ENCODE assay signal across 15 mouse cellular contexts in the genomic region with DNA sequence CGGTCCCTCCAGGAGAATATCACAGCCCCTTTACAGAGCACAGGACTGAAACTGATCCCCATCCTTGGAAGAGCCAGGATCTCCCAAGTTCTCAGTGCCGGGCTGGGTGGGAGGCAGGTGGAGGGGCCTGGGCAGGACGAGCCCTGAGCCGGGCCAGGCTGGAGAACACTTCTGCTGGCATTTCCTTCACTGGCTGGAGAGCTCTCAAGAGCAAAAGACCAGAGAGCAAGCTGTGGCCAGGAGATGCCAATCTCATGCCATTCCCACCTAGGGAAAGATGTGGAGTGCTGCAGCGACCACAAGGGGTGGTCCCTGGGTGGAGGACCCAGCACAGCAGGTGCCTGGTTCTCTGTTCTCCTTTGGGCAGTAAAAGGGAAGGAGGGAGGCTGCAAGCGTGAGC. TPM values are rescaled to one million over a fixed set of nuclear protein-coding genes. Genes with fewer than 3 reads are reported as not detected.
DNase-seq lines count a peak whose midpoint lies in the region; ATAC-seq and TF ChIP-seq lines count a peak whose summit lies in the region.
"Had no signal": no experiment of that assay in that cellular context is flagged by ENCODE, and none has a peak within 500 bp of the region (broad histone marks: within the 10 kb centered on the region; RNA-seq: fewer than 3 reads in every experiment).

No protein-coding gene starts in this region.

- no peak for TF ChIP-seq CTCF in kidney, adult 2 months (conservative IDR thresholded peaks at IDR 0.05; ENCODE audit: insufficient read depth, insufficient read length, low read depth, low read length)
- TF ChIP-seq CTCF in midbrain, postnatal 0 days (IDR thresholded peaks at IDR 0.05): no peak

- ATAC-seq in forebrain, embryonic 15.5 days (replicated peaks): no peak
- ATAC-seq in forebrain, embryonic 12.5 days (ENCODE audit: low FRiP score): no peak
- ATAC-seq in kidney, embryonic 16.5 days (ENCODE audit: low FRiP score, low TSS enrichment): no peak
- ATAC-seq in limb, embryonic 13.5 days (ENCODE audit: low FRiP score, low read depth): no peak
- no peak for ATAC-seq in midbrain, postnatal 0 days (ENCODE audit: low FRiP score)
- ATAC-seq: midbrain, embryonic 16.5 days had no signal

- H3K9me3 ChIP-seq in forebrain, embryonic 15.5 days: no peaks in the 10 kb centered on the region
- no peaks in the 10 kb centered on the region for H3K9me3 ChIP-seq in forebrain, embryonic 12.5 days
- H3K9me3 ChIP-seq in kidney, embryonic 16.5 days (ENCODE audit: low read length): no peaks in the 10 kb centered on the region
- H3K9me3 ChIP-seq in limb, embryonic 13.5 days: no peaks in the 10 kb centered on the region
- H3K9me3 ChIP-seq in midbrain, postnatal 0 days (ENCODE audit: low read length): no peaks in the 10 kb centered on the region

- H3K9ac ChIP-seq in forebrain, embryonic 15.5 days (replicated peaks): no peak overlapping the region
- no peak overlapping the region for H3K9ac ChIP-seq in forebrain, embryonic 12.5 days
- peak overlapping the region; percentile 14; the same call in 1 of the 2 replicates for H3K9ac ChIP-seq in kidney, embryonic 16.5 days (replicated peaks; ENCODE audit: low read length)
- H3K9ac ChIP-seq in limb, embryonic 13.5 days: peak overlapping the region; percentile 39; the same call in 1 of the 2 replicates
- H3K9ac ChIP-seq in midbrain, postnatal 0 days (replicated peaks; ENCODE audit: low read length, poor library complexity, severe bottlenecking): no peak overlapping the region

- DNase-seq in kidney, adult 2 months: no peak
- DNase-seq in lung, postnatal 10 days: peak; percentile 35
- DNase-seq in cerebellum, postnatal 25 days: no peak
- DNase-seq in midbrain, postnatal 0 days (ENCODE audit: low spot score): no peak
- DNase-seq: gastrocnemius, postnatal 25 days had no signal

- H3K36me3 ChIP-seq in forebrain, embryonic 15.5 days: no peaks in the 10 kb centered on the region
- no peaks in the 10 kb centered on the region for H3K36me3 ChIP-seq in forebrain, embryonic 12.5 days (replicated peaks)
- peaks cover 6% of the 10 kb centered on the region; the same call in 1 of the 2 replicates for H3K36me3 ChIP-seq in kidney, embryonic 16.5 days (ENCODE audit: insufficient read depth, low read length)
- H3K36me3 ChIP-seq in kidney, adult 2 months (ENCODE audit: control insufficient read depth, insufficient read depth, low read length): no peaks in the 10 kb centered on the region
- H3K36me3 ChIP-seq in limb, embryonic 13.5 days: peaks cover 4% of the 10 kb centered on the region; the same call in 1 of the 2 replicates
- no peaks in the 10 kb centered on the region for H3K36me3 ChIP-seq in midbrain, postnatal 0 days (ENCODE audit: insufficient read depth, low read length)

- H3K4me1 ChIP-seq in forebrain, embryonic 15.5 days: peaks cover 49% of the 10 kb centered on the region
- peaks cover 42% of the 10 kb centered on the region for H3K4me1 ChIP-seq in forebrain, embryonic 12.5 days
- peaks cover 76% of the 10 kb centered on the region for H3K4me1 ChIP-seq in kidney, embryonic 16.5 days (ENCODE audit: insufficient read depth, low read length)
- peaks cover 64% of the 10 kb centered on the region for H3K4me1 ChIP-seq in kidney, adult 2 months (ENCODE audit: control insufficient read depth, insufficient read depth, low read length)
- H3K4me1 ChIP-seq in limb, embryonic 13.5 days: peaks cover 58% of the 10 kb centered on the region
- no peaks in the 10 kb centered on the region for H3K4me1 ChIP-seq in midbrain, postnatal 0 days (ENCODE audit: insufficient read depth, low read length)

- no peak overlapping the region for H3K4me2 ChIP-seq in forebrain, embryonic 15.5 days (replicated peaks)
- H3K4me2 ChIP-seq in forebrain, embryonic 12.5 days: no peak overlapping the region
- no peak overlapping the region for H3K4me2 ChIP-seq in kidney, embryonic 16.5 days (replicated peaks; ENCODE audit: low read depth, low read length)
- H3K4me2 ChIP-seq in limb, embryonic 13.5 days (replicated peaks): no peak overlapping the region
- no peak overlapping the region for H3K4me2 ChIP-seq in midbrain, postnatal 0 days (ENCODE audit: low read depth, low read length, poor library complexity, severe bottlenecking)

- H3K4me3 ChIP-seq in forebrain, embryonic 15.5 days: no peak overlapping the region
- no peak overlapping the region for H3K4me3 ChIP-seq in forebrain, embryonic 12.5 days (replicated peaks)
- H3K4me3 ChIP-seq in kidney, embryonic 16.5 days (ENCODE audit: low read length): no peak overlapping the region
- H3K4me3 ChIP-seq in kidney, adult 2 months (ENCODE audit: insufficient read depth, low read depth, low read length): no peak overlapping the region
- H3K4me3 ChIP-seq in limb, embryonic 13.5 days: no peak overlapping the region
- no peak overlapping the region for H3K4me3 ChIP-seq in midbrain, postnatal 0 days (ENCODE audit: low read depth, low read length)

- WGBS in forebrain, embryonic 15.5 days: 88% methylated on average over 6 of the region's 6 CpGs
- 87% methylated on average over 6 of the region's 6 CpGs for WGBS in forebrain, embryonic 12.5 days
- WGBS in kidney, embryonic 16.5 days: 69% methylated on average over 6 of the region's 6 CpGs
- 46% methylated on average over 6 of the region's 6 CpGs for WGBS in kidney, adult 2 months
- WGBS in limb, embryonic 13.5 days: 72% methylated on average over 6 of the region's 6 CpGs
- WGBS in midbrain, postnatal 0 days: 78% methylated on average over 6 of the region's 6 CpGs

- H3K27me3 ChIP-seq in forebrain, embryonic 15.5 days: no peaks in the 10 kb centered on the region
- H3K27me3 ChIP-seq in forebrain, embryonic 12.5 days: no peaks in the 10 kb centered on the region
- H3K27me3 ChIP-seq in kidney, embryonic 16.5 days (ENCODE audit: insufficient read depth, low read length): no peaks in the 10 kb centered on the region
- H3K27me3 ChIP-seq in kidney, adult 2 months (replicated peaks; ENCODE audit: control insufficient read depth, insufficient read depth, low read length): no peaks in the 10 kb centered on the region
- H3K27me3 ChIP-seq in limb, embryonic 13.5 days: no peaks in the 10 kb centered on the region
- no peaks in the 10 kb centered on the region for H3K27me3 ChIP-seq in midbrain, postnatal 0 days (ENCODE audit: insufficient read depth, low read length)

- TF ChIP-seq POLR2A in kidney, adult 2 months (IDR thresholded peaks at IDR 0.05; ENCODE audit: low read depth, low read length): no peak

- H3K27ac ChIP-seq in forebrain, embryonic 15.5 days (replicated peaks): 0 out of 2 replicates have a peak overlapping the region, but pooled peaks have one; percentile 73
- H3K27ac ChIP-seq in forebrain, embryonic 12.5 days: no peak overlapping the region
- no peak overlapping the region for H3K27ac ChIP-seq in kidney, embryonic 16.5 days (ENCODE audit: low read length)
- H3K27ac ChIP-seq in kidney, adult 2 months (ENCODE audit: insufficient read depth, low read depth, low read length): no peak overlapping the region; the same call in 1 of the 2 replicates
- H3K27ac ChIP-seq in limb, embryonic 13.5 days: no peak overlapping the region
- H3K27ac ChIP-seq in midbrain, postnatal 0 days (ENCODE audit: low read depth, low read length): no peak overlapping the region

RNA-seq across cellular contexts. Expression of a gene that starts 12.9 kb away (rescaled TPM):
- polyA plus RNA-seq in forebrain, embryonic 15.5 days (2015; fragmentation: Nextera tagmentation; extraction: Ambion mirVana): 24.3 and 25.7 TPM in 2 replicates
- polyA plus RNA-seq in forebrain, embryonic 12.5 days (2016; fragmentation: Nextera tagmentation; extraction: Ambion mirVana): 35.6 and 37.6 TPM in 2 replicates
- polyA plus RNA-seq in kidney, embryonic 16.5 days (2015; fragmentation: Nextera tagmentation; extraction: Ambion mirVana): 16.7 and 20.7 TPM in 2 replicates
- 67.0 and 79.0 TPM in 2 replicates for polyA plus RNA-seq in kidney, adult 2 months (2012; rRNA removed)
- polyA plus RNA-seq in limb, embryonic 13.5 days (2015; fragmentation: Nextera tagmentation; extraction: Ambion mirVana): 26.7 and 31.7 TPM in 2 replicates
- total RNA-seq in midbrain, postnatal 0 days (2014; rRNA removed): 48.2 and 56.0 TPM in 2 replicates
- 17.6 and 19.2 TPM in 2 replicates for polyA plus RNA-seq in midbrain, postnatal 0 days (2015; fragmentation: Nextera tagmentation; extraction: Ambion mirVana)

RNA-seq across cellular contexts. Expression of a gene that starts 13.0 kb away (rescaled TPM):
- 28.9 and 30.0 TPM in 2 replicates for polyA plus RNA-seq in forebrain, embryonic 15.5 days (2015; fragmentation: Nextera tagmentation; extraction: Ambion mirVana)
- 41.0 and 43.9 TPM in 2 replicates for polyA plus RNA-seq in forebrain, embryonic 12.5 days (2016; fragmentation: Nextera tagmentation; extraction: Ambion mirVana)
- polyA plus RNA-seq in kidney, embryonic 16.5 days (2015; fragmentation: Nextera tagmentation; extraction: Ambion mirVana): 78.4 and 79.6 TPM in 2 replicates
- 36.9 and 41.8 TPM in 2 replicates for polyA plus RNA-seq in kidney, adult 2 months (2012; rRNA removed)
- 33.2 and 33.4 TPM in 2 replicates for polyA plus RNA-seq in limb, embryonic 13.5 days (2015; fragmentation: Nextera tagmentation; extraction: Ambion mirVana)
- 13.3 and 19.8 TPM in 2 replicates for total RNA-seq in midbrain, postnatal 0 days (2014; rRNA removed)
- polyA plus RNA-seq in midbrain, postnatal 0 days (2015; fragmentation: Nextera tagmentation; extraction: Ambion mirVana): 8.9 and 9.6 TPM in 2 replicates

RNA-seq across cellular contexts. Expression of a gene that starts 37.9 kb away (rescaled TPM):
- polyA plus RNA-seq in forebrain, embryonic 15.5 days (2015; fragmentation: Nextera tagmentation; extraction: Ambion mirVana): not detected in 2 replicates
- not detected in 2 replicates for polyA plus RNA-seq in forebrain, embryonic 12.5 days (2016; fragmentation: Nextera tagmentation; extraction: Ambion mirVana)
- 0.18 TPM in 1 of 2 replicates, not detected in the other for polyA plus RNA-seq in kidney, embryonic 16.5 days (2015; fragmentation: Nextera tagmentation; extraction: Ambion mirVana)
- polyA plus RNA-seq in kidney, adult 2 months (2012; rRNA removed): 57.2 and 85.4 TPM in 2 replicates
- polyA plus RNA-seq in limb, embryonic 13.5 days (2015; fragmentation: Nextera tagmentation; extraction: Ambion mirVana): not detected in 2 replicates
- total RNA-seq in midbrain, postnatal 0 days (2014; rRNA removed): 1.4 TPM in 1 of 2 replicates, not detected in the other
- 0.16 and 0.47 TPM in 2 replicates for polyA plus RNA-seq in midbrain, postnatal 0 days (2015; fragmentation: Nextera tagmentation; extraction: Ambion mirVana)
- total RNA-seq: gastrocnemius, postnatal 25 days; liver, adult 2 months; MEL had no signal

RNA-seq across cellular contexts. Expression of a gene that starts 44.3 kb away (rescaled TPM):
- polyA plus RNA-seq in forebrain, embryonic 15.5 days (2015; fragmentation: Nextera tagmentation; extraction: Ambion mirVana): not detected in 2 replicates
- polyA plus RNA-seq in forebrain, embryonic 12.5 days (2016; fragmentation: Nextera tagmentation; extraction: Ambion mirVana): not detected in 2 replicates
- not detected in 2 replicates for polyA plus RNA-seq in kidney, embryonic 16.5 days (2015; fragmentation: Nextera tagmentation; extraction: Ambion mirVana)
- 12.4 and 13.3 TPM in 2 replicates for polyA plus RNA-seq in kidney, adult 2 months (2012; rRNA removed)
- polyA plus RNA-seq in limb, embryonic 13.5 days (2015; fragmentation: Nextera tagmentation; extraction: Ambion mirVana): not detected in 2 replicates
- not detected in 2 replicates for total RNA-seq in midbrain, postnatal 0 days (2014; rRNA removed)
- polyA plus RNA-seq in midbrain, postnatal 0 days (2015; fragmentation: Nextera tagmentation; extraction: Ambion mirVana): not detected in 2 replicates
- total RNA-seq: gastrocnemius, postnatal 25 days; layer of hippocampus, adult 8-10 months; MEL had no signal
- polyA plus RNA-seq: cortical plate, adult 2 months; midbrain, embryonic 16.5 days had no signal

RNA-seq across cellular contexts. Expression of a gene that starts 46.1 kb away (rescaled TPM):
- not detected in 2 replicates for polyA plus RNA-seq in forebrain, embryonic 15.5 days (2015; fragmentation: Nextera tagmentation; extraction: Ambion mirVana)
- polyA plus RNA-seq in forebrain, embryonic 12.5 days (2016; fragmentation: Nextera tagmentation; extraction: Ambion mirVana): not detected in 2 replicates
- polyA plus RNA-seq in kidney, embryonic 16.5 days (2015; fragmentation: Nextera tagmentation; extraction: Ambion mirVana): not detected in 2 replicates
- not detected in 2 replicates for polyA plus RNA-seq in kidney, adult 2 months (2012; rRNA removed)
- not detected in 2 replicates for polyA plus RNA-seq in limb, embryonic 13.5 days (2015; fragmentation: Nextera tagmentation; extraction: Ambion mirVana)
- 1.3 and 2.6 TPM in 2 replicates for total RNA-seq in midbrain, postnatal 0 days (2014; rRNA removed)
- polyA plus RNA-seq in midbrain, postnatal 0 days (2015; fragmentation: Nextera tagmentation; extraction: Ambion mirVana): 0.22 and 0.55 TPM in 2 replicates
- total RNA-seq: gastrocnemius, postnatal 25 days; liver, adult 2 months; MEL had no signal
- polyA plus RNA-seq: liver, adult 2 months; spleen, adult 2 months had no signal

Comparison
In these comparisons a context has a peak if more than half of its experiments do, and no peak if none do; other contexts are left out.
1. RNA of a gene that starts 37.9 kb away (polyA plus RNA-seq): 57.2 to 85.4 TPM in kidney, adult 2 months; 0.16 to 0.47 TPM in midbrain, postnatal 0 days, 0.18 TPM in kidney, embryonic 16.5 days, not detected in forebrain, embryonic 15.5 days, not detected in forebrain, embryonic 12.5 days and not detected in limb, embryonic 13.5 days; every median in the first group is over 10 times any median in the second.
2. H3K9ac ChIP-seq: peak in kidney, embryonic 16.5 days (single experiment) and limb, embryonic 13.5 days (single experiment); none in forebrain, embryonic 15.5 days (single experiment), forebrain, embryonic 12.5 days (single experiment) and midbrain, postnatal 0 days (single experiment).